Mouse (Mus musculus): ENCODE results near the gene Cfap52.
A peak's percentile ranks its signal among the peaks of the same experiment; 100 is the strongest.

The Cfap52 gene

GRCm38 (mm10) chr11:67926348-67927055, 38.9 kb downstream of the Cfap52 start:
- DNase-seq (ENCODE audit: low spot score in 2 of 2): no peak

DNA sequence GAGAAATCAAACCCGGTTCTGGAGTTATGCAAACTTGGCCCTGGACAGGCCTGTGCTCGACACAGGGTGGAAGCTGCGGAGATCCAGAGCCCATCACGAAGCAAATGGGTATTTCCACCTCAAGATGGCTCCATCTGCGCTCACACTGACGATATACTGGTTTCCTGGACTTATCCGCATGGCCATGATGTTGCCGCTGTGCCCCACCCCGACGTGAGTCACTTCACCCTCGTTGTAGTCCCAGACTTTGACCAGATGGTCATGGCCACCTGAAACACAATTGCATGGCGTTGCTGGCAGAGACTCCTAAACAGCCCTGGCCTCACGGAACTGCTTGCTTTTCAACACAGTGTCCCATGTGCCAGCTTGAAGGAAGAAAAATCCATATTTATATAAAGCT, 40.5 kb downstream of the Cfap52 start:
- DNase-seq (ENCODE audit: low spot score in 2 of 2): peak; percentile 11 to 17

DNA sequence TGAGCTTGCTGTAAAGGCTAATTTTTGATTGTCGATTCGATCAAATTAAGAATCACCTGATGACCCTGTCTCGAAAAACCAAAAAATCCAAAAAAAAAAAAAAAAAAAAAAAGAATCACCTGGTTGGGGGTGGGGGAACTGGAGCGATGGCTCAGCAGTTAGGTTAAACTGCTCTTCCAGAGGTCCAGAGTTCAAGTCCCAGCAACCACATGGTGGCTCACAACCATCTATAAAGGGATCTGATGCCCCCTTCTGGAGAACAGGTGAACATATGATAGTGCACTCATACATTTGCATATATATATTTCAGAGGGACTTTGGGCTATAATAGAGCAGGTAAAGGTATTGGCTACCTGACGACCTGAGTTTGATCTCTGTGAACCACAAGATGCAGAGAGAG, 41.7 kb downstream of the Cfap52 start:
- DNase-seq (ENCODE audit: low spot score in 2 of 2): no peak

GRCm38 (mm10) chr11:67922755-67923125, 42.7 kb downstream of the Cfap52 start:
- DNase-seq (ENCODE audit: low spot score in 2 of 2): peak; percentile 40 to 57

DNA sequence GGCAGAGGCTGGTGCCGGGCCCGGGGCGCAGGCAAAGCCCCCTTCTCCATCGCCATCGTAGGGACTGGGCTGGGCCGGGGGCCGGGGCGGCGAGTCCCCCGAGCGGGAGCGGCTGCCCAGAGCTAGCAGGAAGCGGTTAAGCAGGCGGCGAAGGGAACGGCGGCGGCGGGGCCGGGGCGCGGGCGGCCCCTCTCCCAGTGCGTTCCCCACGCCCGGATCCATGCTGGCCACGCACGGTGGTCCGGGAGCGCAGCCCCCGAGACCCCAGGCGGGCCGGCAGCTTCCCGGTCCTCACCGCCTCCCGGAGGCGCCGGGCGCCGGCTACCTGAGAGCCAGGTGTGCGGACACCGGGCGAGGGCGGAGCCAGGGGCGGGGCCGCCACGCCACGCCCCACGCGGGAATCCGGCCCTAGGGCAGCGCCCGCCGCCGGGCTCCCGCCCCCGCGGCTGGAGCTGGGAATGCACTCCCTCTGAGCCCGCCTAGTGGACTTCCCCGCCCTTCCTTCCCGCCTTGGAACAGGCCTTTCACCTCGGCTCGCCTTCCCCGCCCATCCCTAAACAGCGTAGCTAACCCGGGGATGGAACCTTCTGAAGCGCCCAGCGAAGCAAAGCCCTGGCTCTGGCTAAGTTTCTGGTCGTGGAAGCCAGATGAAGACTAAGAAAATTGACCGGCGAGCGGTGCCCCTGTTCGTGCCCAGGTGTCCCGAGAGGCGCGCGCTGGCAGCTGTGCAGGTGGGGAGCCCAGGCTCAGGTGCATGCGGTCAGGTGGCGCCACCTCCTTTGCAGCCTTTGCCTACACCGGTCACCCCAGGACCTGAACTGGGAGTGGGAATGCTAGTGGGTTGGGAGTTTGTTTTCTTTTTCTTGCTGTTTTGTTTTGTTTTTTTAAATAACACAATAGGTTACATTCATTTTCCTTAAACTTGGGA, 43.4 kb downstream of the Cfap52 start, which contains the start of gene Usp43:
TSS of gene Usp43 (minus strand) at position 327 of the 928 bp plus-strand sequence.
- DNase-seq (ENCODE audit: low spot score in 2 of 2): peak in 1 of 2 experiments; percentile 10

- DNase-seq (ENCODE audit: low spot score in 2 of 2): peak in 1 of 2 experiments; percentile 16
Observed at GRCm38 (mm10) chr11:67921091-67921826, 44.2 kb downstream of the Cfap52 start.

- DNase-seq (ENCODE audit: low spot score in 2 of 2): no peak
Observed at GRCm38 (mm10) chr11:67920226-67920960, 45.1 kb downstream of the Cfap52 start.

DNA sequence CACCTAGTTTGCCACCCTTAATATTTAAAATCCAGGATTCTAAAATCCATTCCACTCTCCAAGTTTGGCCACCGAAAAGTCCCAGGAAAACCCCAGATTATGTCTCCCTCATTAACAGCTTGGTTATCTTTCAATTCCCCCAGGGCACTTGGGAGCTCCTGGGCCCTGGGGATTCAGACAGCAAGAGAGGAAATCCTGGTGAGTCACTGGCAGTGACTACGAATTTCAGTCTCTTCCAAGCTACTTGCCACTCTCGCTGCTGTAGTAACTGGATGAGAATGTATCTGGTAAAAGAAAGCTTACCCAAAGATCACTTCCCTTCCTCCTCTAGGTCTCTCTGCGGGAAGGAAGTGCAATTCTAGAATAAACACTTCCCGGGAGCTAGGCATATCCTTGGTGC, 45.9 kb downstream of the Cfap52 start:
- DNase-seq (ENCODE audit: low spot score in 2 of 2): no peak

- DNase-seq (ENCODE audit: low spot score in 2 of 2): no peak
Observed at GRCm38 (mm10) chr11:67917126-67917525, 48.3 kb downstream of the Cfap52 start.

GRCm38 (mm10) chr11:67911074-67911473, 54.4 kb downstream of the Cfap52 start:
- no peak for DNase-seq (ENCODE audit: low spot score in 2 of 2)

DNA sequence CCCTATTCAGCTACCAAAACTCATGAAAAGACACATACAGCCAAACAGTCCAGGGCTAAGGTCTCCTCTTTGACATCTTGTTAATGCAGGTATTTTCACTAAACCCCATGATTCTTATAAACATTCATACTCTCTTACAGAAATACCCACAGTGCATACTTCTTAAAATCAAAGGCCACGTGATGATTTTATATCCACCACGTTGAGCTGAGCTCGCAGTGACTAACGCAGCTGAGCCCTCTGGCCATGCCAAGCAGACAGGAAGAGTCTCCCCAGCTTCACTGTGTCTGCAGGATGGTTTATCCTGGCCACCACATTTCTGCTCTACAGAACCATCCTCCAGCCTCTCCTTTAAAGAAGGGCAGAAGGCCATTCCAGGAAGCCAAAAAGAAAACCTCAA, 61.7 kb downstream of the Cfap52 start:
- no peak for DNase-seq (ENCODE audit: low spot score in 2 of 2)

DNA sequence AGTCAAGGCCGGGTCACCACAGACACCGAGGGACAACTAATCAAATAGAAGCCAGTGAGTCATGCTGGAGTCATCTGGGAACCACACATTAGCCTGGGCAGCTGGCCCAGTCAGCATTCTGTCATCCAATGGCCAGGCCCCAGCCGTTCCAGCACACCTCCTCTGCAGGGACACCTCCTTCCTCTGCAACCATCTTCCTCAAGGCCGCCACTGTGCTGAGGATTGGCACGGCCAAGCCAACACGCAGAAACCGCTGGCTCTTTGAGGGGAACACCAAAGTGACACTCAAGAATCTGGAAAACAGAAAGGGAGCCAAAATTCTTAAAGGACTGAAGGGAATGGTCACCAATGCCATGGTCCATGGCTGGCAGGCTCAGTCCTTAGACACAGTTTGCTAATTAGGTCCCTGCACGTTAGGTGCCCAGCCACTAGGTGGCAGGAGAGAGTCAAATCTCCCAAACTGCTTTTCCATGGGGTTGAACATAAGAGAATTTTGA, 68.3 kb downstream of the Cfap52 start:
- peak in 1 of 2 experiments; percentile 55 for DNase-seq (ENCODE audit: low spot score in 2 of 2)

GRCm38 (mm10) chr11:67895641-67896040, 69.8 kb downstream of the Cfap52 start:
- DNase-seq (ENCODE audit: low spot score in 2 of 2): no peak

GRCm38 (mm10) chr11:67888521-67888920, 76.9 kb downstream of the Cfap52 start:
- no peak for DNase-seq (ENCODE audit: low spot score in 2 of 2)

DNA sequence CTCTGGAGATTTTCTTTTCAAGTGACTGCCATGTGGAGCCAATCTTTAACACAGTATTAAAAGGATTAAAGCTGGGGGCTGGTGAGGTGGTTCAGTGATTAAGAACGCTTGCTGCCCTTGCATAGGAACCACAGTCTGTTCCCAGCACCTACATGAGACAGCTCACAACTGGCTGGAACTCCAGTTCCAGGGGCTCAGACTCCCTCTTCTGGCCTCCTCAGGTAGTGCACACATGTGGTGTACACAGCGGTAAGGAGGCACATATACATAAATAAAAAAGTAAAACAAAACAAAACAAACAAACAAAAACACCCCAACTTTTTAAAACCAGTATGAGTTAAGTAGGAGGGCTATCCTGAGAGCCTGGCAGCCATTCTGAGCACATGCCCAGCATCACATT, 79.5 kb downstream of the Cfap52 start:
- DNase-seq (ENCODE audit: low spot score in 2 of 2): no peak
